Mouse (Mus musculus) lung, adult 18-20 months (tissue): ENCODE results near the gene Mup5.
A peak's percentile ranks its signal among the peaks of the same experiment; 100 is the strongest.
"Not testable (repeated sequence)": the region's sequence is repeated elsewhere in the genome, so short reads cannot be mapped to it uniquely, and the experiment has no call there.

Source experiments
- DNase-seq, 2 experiments: peaks; one replicate each; pipeline ENCODE4 v3.0.0; 2022; ENCODE audit warnings: mixed read lengths in 2 of 2

Gene Mup5

DNA sequence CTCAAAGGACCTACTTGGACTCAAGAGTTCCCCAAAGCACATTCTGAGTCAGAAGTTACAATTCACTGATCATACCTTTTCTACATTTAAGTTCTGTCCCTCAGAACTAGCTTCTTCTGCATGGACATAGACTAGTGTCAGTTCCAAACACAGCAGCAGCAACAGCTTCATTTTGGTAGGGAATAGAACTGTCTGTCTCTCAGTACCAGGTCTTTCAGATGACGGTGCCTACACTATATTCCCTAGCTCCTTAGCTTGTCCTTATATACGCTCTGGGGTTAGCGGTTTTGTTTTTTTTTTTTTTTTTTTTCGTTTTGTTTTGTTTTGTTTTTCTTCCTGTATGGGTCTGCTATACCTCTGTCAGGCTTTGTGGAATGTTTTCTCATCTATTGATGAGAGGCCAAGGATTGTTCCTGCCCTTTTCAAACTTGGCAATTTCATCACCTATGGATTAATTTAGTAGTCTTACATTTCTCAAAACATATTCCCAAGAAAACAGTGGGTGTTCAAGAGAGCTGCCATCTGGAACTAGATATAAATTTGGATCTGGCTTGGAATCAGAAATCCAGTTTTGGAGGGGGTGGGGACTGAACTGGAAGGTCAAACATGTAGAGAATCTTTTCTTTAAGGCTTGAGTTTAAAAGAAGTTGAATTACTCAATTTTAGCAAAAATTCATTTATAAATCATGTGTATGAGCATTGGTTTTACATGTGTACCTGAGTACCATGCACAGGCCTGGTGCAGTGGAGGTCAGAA lies at the start of gene Mup5:
TSS of gene Mup5 (minus strand) at position 282 of the 757 bp plus-strand sequence.
- no peak for DNase-seq

DNA sequence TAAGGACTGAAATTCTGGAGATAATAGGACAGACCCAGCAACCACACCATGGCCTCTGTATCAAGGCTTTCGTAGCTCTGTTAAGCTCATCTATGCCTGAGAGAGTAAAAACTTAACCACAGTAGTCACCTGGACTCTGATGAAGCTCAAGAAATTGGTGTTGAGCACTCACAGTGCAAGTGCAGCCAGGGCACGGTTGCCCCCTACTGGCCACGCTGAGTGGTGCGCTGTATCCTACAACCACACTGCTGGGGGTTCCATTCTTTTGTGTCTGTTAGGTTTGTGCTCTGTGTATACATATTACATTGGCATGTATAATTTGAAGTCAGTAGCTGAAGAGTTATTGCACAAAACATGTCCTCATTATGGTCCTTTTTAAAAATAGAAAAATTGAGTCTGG lies 23.1 kb upstream of the Mup5 start:
- no peak for DNase-seq

DNA sequence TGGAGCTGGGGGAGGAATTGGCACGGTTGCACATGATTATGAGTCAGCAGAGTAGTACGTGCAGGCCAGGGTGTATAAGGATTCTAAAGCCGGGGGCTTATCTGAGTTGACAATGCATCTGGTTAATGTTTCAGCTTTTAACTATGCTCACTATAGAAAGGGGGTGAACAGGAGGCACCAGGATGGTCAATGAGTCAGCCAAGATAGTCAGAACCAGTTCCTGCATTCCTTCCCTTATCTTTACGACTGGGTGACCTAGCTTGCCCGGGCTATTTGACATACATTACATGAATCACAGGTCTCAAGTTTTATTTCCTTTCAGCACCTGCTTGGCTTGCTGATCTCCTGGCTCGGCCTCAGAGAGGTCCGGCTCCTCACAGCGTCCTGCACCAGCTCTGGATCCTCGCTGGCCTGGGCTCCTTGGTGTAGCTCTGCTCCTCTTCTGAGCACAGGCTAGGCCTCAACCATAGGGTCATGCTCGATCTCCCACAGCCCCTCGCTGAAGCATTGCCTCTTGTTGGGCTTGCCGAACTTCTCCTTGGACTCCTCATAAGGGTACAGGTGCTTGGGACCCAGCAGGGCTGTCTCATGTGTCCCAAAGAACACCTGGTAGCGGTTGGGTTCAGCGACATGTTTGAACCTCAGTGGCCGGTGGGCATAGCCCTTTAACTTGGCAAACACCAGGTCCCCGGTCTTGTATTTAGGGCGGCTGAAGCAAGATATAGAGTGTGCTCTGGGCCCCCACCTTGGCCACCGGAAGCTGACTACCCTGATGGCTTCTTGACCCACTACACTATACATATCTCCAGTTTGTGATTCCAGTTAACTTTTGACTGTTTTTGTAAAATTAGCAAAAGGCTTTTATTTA lies 21.0 kb upstream of the Mup5 start:
- DNase-seq: no peak

DNA sequence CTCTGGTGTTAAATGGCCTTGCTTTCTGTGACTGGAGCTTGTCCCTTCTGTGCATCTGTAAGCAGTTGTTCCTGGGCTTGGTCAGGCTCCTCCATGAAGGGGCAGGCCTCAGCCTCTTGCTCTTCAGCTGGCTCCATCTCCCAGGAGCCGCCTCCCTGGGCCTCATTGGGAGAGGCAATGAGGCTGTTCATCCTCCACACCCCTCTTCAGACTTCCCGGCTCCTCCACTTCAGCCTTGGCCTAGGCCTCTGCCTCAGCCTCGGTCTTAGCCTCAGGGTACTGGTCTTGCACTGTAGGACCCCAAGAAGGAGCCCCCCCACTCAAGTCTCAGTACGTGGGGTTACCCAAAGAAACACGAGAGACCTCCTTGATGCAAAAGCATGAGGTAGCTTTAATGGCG lies 20.3 kb upstream of the Mup5 start:
- no peak for DNase-seq

DNA sequence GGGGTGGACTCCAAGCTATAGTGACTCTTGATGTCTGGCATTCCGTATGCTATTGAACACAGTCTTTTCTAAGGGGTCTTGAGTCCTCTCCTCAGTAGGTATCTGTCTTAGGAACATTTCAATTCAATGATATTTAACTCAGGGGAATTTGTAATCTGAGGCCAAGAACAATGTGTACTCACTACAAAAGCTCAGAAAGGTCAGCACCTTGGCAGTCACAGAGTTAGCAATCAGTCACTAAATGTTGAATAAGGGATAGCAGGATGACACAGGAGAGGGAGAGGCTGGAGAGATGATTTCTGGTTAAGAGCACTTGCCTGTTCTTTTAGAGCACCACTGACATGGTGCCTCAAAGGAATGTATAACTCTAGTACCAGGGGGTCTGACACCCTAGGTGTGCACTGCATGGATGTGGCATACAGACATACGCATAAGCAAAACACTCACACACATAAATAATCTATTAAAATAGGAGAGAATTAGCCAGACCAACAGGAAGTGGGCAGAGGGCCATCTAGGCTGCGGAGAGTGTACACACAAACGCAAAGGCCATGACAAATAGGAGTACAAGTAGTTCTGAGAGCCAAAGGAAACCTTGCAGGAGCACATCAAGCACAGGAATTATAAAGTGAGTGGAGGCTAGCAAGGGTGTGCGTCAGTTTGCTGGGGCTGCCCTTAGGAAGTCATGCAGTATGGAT lies 9.9 kb upstream of the Mup5 start:
- DNase-seq: peak in 1 of 2 experiments; percentile 15

DNA sequence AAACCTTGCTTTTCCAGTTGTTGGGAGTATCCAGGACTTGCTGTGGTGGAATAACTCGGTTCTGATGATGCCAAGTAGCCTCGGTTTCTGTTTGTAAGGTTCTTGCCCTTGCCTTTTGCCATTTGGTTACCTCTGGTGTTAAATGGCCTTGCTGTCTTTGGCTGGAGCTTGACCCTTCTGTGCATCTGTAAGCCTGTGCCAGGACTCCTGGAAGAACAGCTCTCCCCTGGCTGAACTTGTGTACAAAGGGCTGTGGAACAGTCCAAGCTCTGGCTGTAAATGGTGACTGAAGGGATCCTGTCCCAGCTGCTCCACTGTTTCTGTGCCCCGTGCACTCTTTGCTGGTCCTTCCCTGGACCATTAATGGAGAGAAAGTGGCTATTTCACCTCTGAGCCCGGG lies 5.8 kb downstream of the Mup5 start:
- no peak for DNase-seq

DNA sequence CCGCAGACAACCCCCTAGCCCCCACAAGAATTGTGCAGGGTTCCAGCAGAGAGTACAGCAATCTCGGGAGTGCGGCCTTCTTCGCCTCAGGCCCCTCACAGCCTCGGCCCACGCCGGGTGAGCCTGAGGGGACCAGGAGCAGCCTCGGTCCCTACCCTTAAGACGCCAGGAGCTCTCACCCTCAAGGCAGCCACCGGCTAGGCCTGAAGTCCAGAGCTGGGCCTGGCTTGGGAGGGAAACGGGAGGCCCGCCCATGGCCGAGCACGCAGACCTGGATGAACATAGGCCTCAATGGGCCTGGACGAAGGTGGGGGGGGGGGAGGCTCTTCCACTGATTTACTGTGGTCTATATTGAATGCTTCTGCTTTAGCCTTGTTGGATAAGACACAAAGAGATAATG lies 11.8 kb downstream of the Mup5 start:
- DNase-seq: no peak

DNA sequence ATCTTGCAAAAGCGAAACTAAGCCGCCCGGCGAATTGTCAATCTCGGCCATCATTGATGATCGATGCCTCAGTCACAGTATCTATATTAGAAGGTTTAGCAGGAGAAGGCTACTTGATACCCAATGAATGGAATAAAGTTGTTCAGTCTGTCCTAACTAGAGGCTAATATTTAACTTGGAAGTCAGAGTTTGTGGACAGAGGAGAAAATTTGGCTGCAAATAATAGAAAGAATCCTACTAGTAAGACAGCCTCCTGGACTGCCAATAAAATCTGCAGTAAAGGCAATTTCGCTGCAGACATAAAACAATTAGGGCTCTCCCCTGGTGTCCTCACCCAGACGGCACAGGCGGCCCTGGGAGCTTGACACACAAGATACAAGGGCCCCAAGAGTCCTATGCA lies 12.5 kb downstream of the Mup5 start:
- DNase-seq: not testable (repeated sequence)

DNA sequence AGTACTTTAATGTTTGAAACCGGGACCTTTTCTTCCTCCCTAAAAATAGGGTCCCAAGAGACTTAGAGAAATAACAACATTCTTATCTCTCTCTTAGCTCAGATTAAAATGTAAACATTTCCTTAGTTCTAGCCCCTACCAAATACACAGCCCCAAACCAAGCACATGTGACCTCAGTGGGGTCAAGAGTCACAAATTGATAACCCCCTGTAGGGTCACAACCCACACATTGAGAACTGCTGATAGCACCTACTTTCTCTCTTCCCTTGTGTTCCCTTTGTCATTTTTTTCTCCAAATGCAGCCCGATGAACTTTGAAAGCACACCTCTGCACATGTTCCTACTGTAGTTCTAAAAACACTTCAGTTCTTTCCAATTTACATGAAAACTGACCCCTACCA lies 19.4 kb downstream of the Mup5 start:
- no peak for DNase-seq

DNA sequence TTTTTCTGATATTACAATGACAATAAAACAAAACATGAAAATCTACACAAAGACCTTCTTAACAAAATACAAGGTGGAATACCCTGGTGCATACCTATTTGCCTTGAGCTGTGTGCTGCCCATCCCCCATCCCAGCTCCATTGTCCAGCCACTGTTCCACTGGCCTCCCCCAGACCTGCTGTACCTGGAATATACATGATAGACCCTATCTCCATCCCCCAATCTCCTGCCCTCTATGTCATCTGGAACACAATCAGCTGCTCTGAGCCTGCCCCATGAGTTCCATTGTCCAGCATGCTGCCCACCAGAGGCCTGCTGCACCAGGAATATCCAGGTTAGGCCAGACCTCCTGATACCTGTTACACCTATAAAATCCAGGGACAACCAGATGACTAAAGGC lies 21.6 kb downstream of the Mup5 start:
- DNase-seq: no peak

DNA sequence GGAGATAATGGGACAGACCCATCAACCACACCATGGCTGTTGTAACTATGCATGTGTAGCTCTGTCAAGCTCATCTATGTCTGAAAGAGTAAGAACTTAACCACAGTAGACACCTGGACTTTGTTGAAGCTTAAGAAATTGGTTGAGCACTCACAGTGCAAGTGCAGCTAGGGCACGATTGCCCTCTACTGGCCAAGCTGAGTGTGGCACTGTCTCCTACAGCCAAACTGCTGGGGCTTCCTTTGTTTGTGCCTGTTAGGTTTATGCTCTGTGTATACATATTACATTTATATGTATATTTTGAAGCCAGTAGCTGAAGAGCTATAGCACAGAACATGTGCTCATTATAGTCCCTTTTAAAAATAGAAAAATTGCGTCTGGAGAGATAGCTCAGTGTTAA lies 23.8 kb downstream of the Mup5 start:
- DNase-seq: not testable (repeated sequence)

DNA sequence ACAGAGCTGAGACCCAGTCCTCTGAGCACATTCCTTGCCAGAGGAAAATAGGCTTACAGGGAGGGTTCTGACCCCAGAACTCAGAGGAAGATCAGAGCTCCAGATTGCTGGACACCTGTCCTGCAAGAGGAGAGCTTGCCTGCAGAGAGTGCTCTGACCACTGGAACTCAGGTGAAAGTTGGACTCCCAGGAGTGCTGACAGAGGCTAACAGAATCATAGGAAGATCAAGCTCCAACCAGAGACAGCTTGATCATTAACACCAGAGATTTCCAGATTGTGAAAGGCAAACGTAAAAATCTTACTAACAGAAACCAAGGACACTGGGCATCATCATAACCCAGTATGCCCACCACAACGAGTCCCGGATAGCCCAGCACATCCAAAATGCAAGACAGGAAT lies 26.1 kb downstream of the Mup5 start:
- not testable (repeated sequence) for DNase-seq

DNA sequence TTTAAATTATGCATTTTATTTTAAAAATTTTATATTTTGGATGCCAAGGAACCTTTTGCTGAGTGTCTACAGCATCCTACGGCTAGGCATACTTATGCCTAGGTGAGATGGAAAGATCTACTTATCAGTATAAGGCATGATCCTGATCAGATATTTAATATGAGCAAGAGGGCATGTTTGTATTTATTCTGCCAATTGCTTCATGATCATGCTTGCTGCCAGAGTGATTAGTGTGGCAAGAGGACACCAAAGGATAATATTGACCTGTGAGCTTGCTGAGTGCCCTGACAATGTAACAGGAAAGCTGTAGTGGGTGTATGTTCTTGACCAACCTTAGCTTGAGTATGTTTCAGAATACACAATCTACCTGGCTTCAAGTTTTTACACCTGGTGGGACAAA lies 45.3 kb downstream of the Mup5 start:
- not testable (repeated sequence) for DNase-seq

DNA sequence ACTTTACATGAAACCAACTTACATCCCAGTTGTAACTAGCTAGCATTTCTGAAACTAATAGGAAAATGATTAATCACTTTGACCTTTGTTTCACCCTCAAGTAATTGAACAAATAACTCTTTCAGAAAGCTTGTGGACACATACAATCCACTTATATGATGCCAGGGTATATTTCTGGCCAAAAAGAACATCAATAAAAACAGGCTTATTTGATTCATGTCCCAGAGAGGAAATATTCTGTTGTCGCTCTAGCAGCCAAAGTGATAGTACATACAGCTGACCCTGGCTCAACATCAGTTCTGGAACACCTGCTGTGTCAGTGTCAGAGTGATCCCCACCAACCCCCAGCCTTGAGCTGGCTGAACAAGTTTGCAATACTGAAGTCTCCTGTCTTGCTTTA lies 50.8 kb downstream of the Mup5 start:
- not testable (repeated sequence) for DNase-seq

DNA sequence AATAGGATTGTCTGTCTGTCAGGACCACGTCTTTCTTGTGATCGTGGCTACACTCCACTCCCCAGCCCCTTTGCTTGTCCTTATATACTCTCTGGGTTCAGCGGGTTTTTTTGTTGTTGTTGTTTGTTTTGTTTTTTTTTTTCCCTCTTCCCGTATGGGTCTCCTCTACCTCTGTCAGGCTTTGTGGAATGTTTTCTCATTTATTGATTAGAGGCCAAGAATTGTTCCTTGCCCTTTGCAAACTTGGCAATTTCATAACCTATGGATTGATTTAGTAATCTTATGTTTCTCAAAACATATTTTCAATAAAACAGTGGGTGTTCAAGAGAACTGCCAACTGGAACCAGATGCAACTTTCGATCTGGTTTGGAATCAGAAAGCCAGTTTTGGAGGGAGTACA lies 52.9 kb downstream of the Mup5 start, which contains the start of gene Mup19:
TSS of gene Mup19 (minus strand) at position 101 of the 400 bp plus-strand sequence.
- DNase-seq: not testable (repeated sequence)
